Mouse (Mus musculus): ENCODE data around the gene Slc26a10.
"Not testable (repeated sequence)": the region's sequence is repeated elsewhere in the genome, so short reads cannot be mapped to it uniquely, and the experiment has no call there.

The Slc26a10 gene

GRCm38 (mm10) chr10:127197505-127198110 is 17.2 kb upstream of the Slc26a10 start:
- no peak for DNase-seq

DNA sequence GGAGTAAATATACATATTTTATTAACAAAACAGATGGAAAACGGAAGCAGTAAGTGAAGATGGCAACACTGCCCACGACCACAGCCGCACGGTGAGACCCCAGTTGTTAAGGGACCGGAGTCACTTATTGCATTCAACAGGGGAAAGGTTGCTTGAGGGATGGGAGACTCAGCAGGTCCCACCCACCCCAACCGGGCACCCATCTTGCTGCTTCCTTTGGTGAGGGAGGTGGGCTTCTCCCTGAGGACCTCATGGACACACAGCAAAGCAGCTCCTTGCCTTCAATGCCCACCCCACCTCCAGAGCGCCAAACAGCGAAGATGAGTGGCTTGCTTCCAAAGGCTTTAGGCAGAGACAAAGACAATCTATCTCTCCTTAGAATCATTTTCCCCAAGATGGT is 16.7 kb upstream of the Slc26a10 start:
- no peak for DNase-seq

- peak; percentile 67 for DNase-seq
Observed at GRCm38 (mm10) chr10:127196392-127196791, 15.9 kb upstream of the Slc26a10 start.

DNA sequence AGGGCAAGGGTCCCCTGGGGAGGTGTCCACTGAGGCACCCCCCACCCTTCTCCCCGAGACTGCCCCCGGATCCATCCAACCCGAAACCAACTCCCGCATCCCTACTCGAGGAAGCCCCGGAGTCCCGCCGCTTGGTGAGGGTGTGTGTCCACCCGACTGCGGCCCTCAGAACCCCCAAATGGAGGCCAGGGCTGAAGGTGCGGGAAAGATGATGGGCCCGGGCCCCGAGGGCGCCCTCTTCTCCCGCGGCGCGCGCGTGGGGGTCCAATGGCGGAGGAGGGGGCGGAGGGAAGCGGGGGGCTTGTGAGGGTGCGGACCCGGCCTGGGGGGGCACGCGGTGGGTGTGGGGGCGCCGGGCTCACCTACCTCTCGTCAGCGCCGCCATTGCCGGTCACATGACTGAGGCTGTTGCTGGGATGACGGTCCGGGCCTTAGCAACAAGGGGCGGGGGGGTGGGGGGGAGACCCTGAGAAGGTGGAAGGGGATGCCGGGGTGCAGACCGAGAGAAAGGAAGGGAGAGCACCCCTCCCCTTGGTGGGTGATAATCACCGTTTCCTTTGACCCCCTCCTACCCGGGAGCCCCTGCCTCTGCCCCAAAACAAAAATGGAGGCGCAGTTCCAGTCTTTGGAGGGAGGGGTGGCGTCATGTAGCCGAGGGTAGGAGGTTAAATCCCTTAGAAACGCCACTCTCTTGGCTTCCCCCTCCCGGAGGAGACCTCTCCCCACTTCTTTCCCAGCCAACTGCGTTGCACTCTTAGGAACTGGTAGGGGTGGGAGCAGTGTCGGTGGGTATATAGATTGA is 15.1 kb upstream of the Slc26a10 start, which contains the start of gene Dtx3:
Gene Dtx3 (minus strand): TSS at position 401 of the 802 bp plus-strand sequence.
- DNase-seq = peak; percentile 40

DNA sequence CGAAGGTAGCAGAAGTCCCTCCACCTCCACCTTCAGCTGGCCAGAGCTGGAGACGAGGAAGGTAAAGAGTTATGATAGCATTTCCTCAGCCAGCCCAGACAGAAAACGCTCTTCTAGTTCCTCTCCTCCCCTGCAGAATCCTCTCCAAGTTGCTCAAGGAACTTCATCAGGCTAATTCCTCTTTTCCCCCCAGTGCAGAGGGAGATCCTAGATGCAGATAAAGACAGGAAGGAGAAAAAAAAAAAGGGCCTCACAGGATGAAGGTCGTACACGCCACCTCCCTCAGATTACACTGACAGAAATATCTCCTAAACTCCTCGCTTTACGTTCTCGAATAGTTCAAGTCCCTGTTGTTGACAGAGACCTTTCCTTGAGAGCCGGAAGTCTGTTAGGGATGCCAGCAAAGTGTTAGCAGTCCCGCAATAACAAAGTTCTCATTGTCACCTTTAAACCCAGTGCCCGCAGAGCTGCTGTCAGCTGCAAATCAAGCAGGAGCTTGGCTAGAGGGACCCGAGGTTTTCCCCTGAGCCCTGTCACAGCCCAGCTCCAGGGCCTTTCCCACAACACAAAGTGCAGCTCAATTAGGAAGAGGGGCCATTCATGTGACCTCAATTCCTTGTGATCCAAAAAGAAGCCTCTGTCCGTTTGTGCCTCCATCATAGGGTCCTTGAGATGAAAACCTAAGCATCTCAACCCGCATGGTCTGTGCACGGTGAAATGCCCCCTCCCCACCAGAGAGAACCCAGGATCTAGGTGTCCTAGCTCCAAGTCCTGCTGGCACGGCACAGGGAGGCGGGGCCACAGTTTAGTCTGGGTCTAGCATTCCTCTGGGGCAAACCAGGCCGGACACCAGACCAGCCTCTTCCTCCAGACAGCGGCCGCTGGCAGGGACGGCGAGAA is 14.2 kb upstream of the Slc26a10 start:
- peak; percentile 77 for DNase-seq

DNA sequence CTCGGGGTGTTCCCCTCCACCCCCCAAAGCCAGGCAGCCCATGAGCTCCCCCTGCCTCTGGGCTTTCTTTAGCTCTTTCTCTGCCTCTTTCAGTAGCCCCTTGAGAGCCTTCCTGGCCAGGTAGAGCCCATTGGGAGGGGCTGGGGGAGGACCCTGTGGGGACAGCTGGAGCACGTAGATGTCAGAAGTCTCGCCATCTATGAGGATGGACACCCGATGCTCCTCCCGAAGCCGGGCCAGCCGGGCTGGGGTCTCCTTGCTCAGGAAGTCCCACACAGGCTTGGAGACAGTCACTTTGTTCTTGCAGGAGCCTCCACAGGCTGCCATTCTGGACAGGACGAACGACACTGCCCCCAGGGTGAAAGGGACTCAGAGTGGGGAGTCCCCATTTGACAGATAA is 12.6 kb upstream of the Slc26a10 start:
- no peak for DNase-seq

- DNase-seq = not testable (repeated sequence)
Observed at GRCm38 (mm10) chr10:127192057-127192328, 11.5 kb upstream of the Slc26a10 start.

GRCm38 (mm10) chr10:127191191-127192056 is 11.0 kb upstream of the Slc26a10 start:
- no peak for DNase-seq

DNA sequence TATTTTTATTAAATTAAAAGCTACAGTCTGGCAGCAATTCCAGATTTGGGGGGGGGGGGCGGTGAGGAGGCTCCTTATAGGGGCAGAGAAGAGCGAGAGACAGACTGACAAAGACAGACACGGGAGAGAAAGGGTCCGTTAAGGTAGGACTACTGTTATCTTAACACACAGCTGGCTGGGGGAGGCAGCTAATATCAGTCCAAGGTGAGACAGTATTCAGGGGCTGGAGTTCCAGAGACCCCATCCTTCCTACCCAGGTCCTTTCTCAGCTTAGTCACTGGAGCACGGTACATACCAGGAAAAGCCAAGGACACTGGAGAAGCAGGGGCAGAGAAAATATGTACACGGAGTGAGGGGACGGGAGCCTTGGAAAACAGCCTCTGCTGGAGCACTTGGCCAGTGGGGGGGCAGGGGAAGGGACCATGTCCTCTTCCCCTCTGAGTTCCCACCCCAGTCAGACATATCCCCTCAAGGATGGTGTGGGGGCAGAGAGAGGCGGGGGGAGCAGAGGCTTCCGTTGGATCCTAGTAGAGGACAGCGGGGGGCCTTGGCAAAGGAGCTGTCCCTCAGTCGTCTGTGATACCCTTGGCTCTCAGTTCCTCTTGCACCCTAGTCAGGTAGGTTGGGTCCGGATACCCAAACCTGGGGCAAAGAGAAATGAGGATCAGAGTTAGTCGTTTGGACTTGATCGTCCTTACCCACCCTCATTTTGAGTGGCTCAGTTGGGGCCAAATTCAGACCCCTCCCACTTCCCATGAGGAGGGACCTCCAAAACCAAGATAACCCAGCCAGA is 10.1 kb upstream of the Slc26a10 start:
- DNase-seq = no peak

DNA sequence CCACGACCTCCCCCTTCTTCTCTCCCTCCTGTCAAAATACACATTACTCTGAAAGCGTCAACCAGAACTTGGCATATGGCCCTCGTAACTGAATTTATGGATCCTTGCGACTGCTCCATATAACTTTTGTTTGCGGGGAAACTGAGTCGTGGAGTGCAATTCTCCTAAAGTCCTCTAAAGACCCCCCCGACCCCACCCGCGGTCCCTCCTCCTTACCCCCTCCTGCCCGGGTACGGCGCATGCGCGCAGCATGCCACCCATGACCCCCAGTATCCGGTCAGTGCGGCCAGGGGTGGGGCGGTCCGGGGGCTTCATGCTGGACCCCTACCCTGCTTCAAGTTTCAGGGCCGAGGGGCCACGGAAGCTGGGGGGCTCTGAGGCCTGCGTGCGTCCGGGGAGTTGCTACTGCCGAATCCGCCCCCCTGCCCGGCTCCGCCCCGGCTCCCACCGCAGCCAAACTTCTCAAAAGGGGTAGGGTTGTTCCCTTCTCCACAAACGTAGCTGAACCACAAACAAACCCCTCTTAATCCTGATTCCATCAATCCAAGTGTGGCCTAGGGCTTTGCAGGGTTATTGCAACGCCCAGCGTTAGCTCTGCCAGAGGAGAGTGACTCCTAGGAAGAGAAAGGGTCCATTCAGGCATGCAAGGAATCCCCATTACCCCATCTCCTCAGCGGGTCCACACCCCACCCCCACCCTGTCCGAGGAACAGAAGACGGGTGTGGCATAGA is 9.4 kb upstream of the Slc26a10 start, which contains the start of gene Arhgef25:
Gene Arhgef25 (minus strand): TSS at position 433 of the 731 bp plus-strand sequence.
- peak; percentile 67 for DNase-seq

DNA sequence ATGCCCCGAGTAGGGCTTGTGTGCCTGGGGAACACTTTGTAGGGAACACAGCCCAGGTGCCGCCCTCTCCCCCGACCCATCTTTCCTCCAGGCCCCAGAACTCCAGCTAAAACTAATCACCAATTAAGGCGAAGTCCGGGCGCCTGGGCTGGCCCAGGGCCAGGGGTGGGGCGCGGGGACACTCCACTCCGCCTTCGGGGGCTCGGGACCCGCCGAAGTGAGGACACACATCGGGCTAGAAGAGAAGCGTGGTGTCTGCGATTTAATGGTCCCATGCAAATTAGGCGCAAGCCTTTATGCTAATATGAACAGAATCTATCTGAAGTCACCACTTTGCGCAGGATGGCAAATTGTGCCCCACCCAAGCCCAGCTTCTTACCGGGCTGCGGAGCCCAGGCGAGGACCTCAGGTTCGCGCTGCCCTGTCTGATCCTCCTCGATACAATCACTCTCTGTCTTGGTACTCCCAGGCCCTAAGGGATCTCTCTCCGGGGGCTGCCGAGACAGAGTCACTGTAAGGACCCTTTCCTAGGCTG is 8.7 kb upstream of the Slc26a10 start:
- peak; percentile 61 for DNase-seq

GRCm38 (mm10) chr10:127188465-127189115 is 8.1 kb upstream of the Slc26a10 start:
- DNase-seq = peak; percentile 52

DNA sequence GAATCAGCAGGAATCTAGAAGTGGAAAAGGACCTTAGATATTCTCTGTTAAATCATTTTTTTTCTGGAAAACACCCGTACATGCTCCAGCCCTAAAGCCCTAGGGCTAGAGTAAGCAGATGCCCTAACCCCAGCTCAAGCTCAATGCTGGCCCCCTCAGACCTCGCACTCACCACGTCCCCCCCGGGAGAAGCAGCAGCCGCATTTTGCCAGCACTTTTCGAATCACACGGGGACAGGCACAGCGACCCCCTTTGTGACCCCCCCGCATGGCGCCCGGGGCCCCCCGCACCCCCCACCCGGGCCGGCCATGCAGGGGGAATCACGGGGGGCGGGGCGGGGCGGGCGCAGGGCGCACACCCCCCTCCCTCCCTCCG is 7.6 kb upstream of the Slc26a10 start:
- DNase-seq = no peak

DNA sequence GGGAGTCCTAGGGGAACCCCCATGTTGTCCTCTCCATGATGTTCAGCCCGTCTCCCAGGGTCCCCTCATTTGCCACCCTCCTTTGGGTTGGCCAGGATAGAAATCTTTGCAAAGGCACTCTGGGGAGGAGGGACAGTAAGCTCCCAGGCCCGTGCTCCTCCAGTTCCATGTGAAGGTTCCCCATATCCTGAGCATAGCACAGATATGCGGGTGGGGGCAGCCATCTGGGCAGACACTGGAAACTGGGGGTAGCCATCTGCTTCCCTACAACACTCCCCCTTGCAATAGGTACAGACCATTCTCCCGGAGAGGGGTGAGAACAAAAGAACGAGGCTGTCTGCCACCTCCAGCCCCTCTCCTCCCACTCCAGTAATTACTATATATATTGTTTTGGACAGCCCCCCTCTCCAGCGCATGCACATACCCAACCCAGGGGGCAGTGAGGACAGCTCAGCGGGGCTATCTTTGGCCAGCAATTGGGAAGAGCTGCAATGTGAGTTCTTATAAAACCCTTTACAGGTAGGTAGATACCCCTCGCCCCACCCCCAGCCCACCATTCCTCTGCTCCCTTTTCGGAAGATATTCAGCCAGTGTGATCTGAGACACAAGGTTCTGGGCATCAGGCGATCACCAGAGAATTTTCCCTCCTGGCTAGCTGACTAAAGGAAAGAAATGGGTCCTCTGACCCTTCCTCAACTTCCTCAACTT is 7.1 kb upstream of the Slc26a10 start:
- DNase-seq = no peak

GRCm38 (mm10) chr10:127186451-127186850 is 6.0 kb upstream of the Slc26a10 start:
- DNase-seq = no peak

GRCm38 (mm10) chr10:127185506-127185905 is 5.1 kb upstream of the Slc26a10 start:
- DNase-seq = no peak

- DNase-seq = no peak
Observed at GRCm38 (mm10) chr10:127185101-127185500, 4.7 kb upstream of the Slc26a10 start.

GRCm38 (mm10) chr10:127183759-127184158 is 3.3 kb upstream of the Slc26a10 start:
- DNase-seq = no peak

GRCm38 (mm10) chr10:127182624-127183023 is 2.2 kb upstream of the Slc26a10 start:
- no peak for DNase-seq
